Mouse (Mus musculus) heart, postnatal 0 days (tissue): ENCODE results near the gene Cep85l. TPM values are rescaled to one million over a fixed set of nuclear protein-coding genes. Genes with fewer than 3 reads are reported as not detected.

ENCODE experiments used
- ATAC-seq: fragments of 200-750 bp; cut with Nextera tagmentation; 2 replicates; pipeline ENCODE4 v1.8.0; 2017; ENCODE audit warnings: low read depth, moderate number of reproducible peaks, moderate library complexity; ENCODE audit not compliant: insufficient read depth
- DNase-seq: peaks from one replicate; pipeline ENCODE4 v3.0.0-alpha.2; 2016; ENCODE audit warnings: low spot score
- H3K27ac ChIP-seq: fragments of 300-500 bp; sonication (generic); 2 replicates; pipeline ENCODE4 v1.5.1; 2014; ENCODE audit warnings: low read depth, mild to moderate bottlenecking
- H3K27me3 ChIP-seq: fragments of 300-500 bp; sonication (generic); 2 replicates; pipeline ENCODE4 v1.6.1; 2014; ENCODE audit warnings: low read length, mixed read lengths; ENCODE audit not compliant: control insufficient read depth, insufficient read depth
- H3K36me3 ChIP-seq: fragments of 300-500 bp; sonication (generic); replicated peaks from 2 replicates; pipeline ENCODE4 v1.6.1; 2014; ENCODE audit warnings: low read length, mixed read lengths; ENCODE audit not compliant: control insufficient read depth, insufficient read depth
- H3K4me1 ChIP-seq: fragments of 300-500 bp; sonication (generic); 2 replicates; pipeline ENCODE4 v1.6.1; 2014; ENCODE audit warnings: antibody characterized with exemption; ENCODE audit not compliant: control insufficient read depth, insufficient read depth
- H3K4me2 ChIP-seq: fragments of 300-500 bp; sonication (generic); 2 replicates; pipeline ENCODE4 v1.6.1; 2014; ENCODE audit warnings: low read depth, mild to moderate bottlenecking, low read length, moderate library complexity
- H3K4me3 ChIP-seq: fragments of 300-500 bp; sonication (generic); 2 replicates; pipeline ENCODE4 v1.5.1; 2014; ENCODE audit warnings: low read depth, low read length
- H3K9ac ChIP-seq: fragments of 300-500 bp; sonication (generic); replicated peaks from 2 replicates; pipeline ENCODE4 v1.6.1; 2014; ENCODE audit warnings: low read depth, low read length, mixed read lengths
- H3K9me3 ChIP-seq: fragments of 300-500 bp; sonication (generic); replicated peaks from 2 replicates; pipeline ENCODE4 v1.6.1; 2016; ENCODE audit warnings: low read length; ENCODE audit not compliant: control insufficient read depth
- CTCF ChIP-seq: IDR thresholded peaks from 2 replicates; pipeline ENCODE4 v1.5.1; 2016; ENCODE audit warnings: antibody characterized with exemption, control low read depth, low read depth
- EP300 ChIP-seq: IDR thresholded peaks from 2 replicates; pipeline ENCODE4 v1.6.1; 2016; ENCODE audit warnings: antibody characterized with exemption, low read depth
- WGBS: fragments of 180-500 bp; shearing (Covaris S2); extraction: QIAGEN DNeasy Blood & Tissue Kit; methylation state at CpG from one replicate; pipeline ENCODE4 v1.1.7; 2014; 5-methylcytosine and 5-hydroxymethylcytosine counted together
- polyA plus RNA-seq: library from polyadenylated mRNA; unstranded; fragments of >200 nt; fragmentation: Nextera tagmentation; extraction: Ambion mirVana; gene quantifications from 2 replicates; pipeline ENCODE4 v1.2.1, GENCODE M21; 2015
- total RNA-seq: library from RNA; depleted of rRNA; stranded (reverse); fragments of >200 nt; gene quantifications from 2 replicates; pipeline ENCODE4 v1.2.3, GENCODE M21; 2014; ENCODE audit warnings: low replicate concordance; rRNA removed

Cep85l gene
- 17.6 and 21.2 TPM in 2 replicates for total RNA-seq
- polyA plus RNA-seq = 3.3 and 4.1 TPM in 2 replicates

- Histone ChIP-seq H3K27ac (peak within 1 kb of the TSS; percentile 98), H3K4me3 (peak within 1 kb of the TSS; percentile 94), H3K27me3 (no peaks in the 10 kb centered on the region), H3K9me3 (no peaks in the 10 kb centered on the region), H3K4me2 (peak within 1 kb of the TSS; percentile 82), H3K9ac (peak within 1 kb of the TSS; percentile 99), H3K4me1 (peaks cover 19% of the 10 kb centered on the region), H3K36me3 (no peaks in the 10 kb centered on the region)
- peak; percentile 91 for DNase-seq
- under 1% methylated on average over 29 of the region's 31 CpGs for WGBS
- TF ChIP-seq EP300 = no peak
- no peak for TF ChIP-seq CTCF
- peak; percentile 99 for ATAC-seq
These were observed at the start of gene Cep85l for GRCm38 (mm10) chr10:53379709-53380106. Gene Cep85l (minus strand): TSS chr10:53379947.

- H3K9ac ChIP-seq = no peak overlapping the region
- no peak overlapping the region for H3K4me2 ChIP-seq
- ATAC-seq = peak; percentile 91
- peak overlapping the region; percentile 19; the same call in 1 of the 2 replicates for H3K27ac ChIP-seq
- no peaks in the 10 kb centered on the region for H3K36me3 ChIP-seq
- no peaks in the 10 kb centered on the region for H3K27me3 ChIP-seq
- H3K4me1 ChIP-seq = peaks cover 29% of the 10 kb centered on the region
- DNase-seq = peak; percentile 78
- TF ChIP-seq EP300 (no peak), CTCF (no peak)
- H3K4me3 ChIP-seq = no peak overlapping the region
- 27% methylated on average over 7 of the region's 7 CpGs for WGBS
- H3K9me3 ChIP-seq = no peaks in the 10 kb centered on the region
These were observed 49.1 kb upstream of the Cep85l start for GRCm38 (mm10) chr10:53428695-53429447.

GRCm38 (mm10) chr10:53426524-53426923 lies 46.8 kb upstream of the Cep85l start:
- no peak for TF ChIP-seq CTCF
- TF ChIP-seq EP300 = no peak
- Histone ChIP-seq H3K27ac (no peak overlapping the region), H3K9me3 (no peaks in the 10 kb centered on the region), H3K9ac (no peak overlapping the region), H3K27me3 (no peaks in the 10 kb centered on the region), H3K4me1 (peaks cover 38% of the 10 kb centered on the region), H3K4me2 (no peak overlapping the region), H3K4me3 (no peak overlapping the region), H3K36me3 (no peaks in the 10 kb centered on the region)
- DNase-seq = no peak
- no peak for ATAC-seq
- WGBS = 90% methylated on average over 2 of the region's 2 CpGs

- TF ChIP-seq EP300 (no peak), CTCF (no peak)
- Histone ChIP-seq H3K9me3 (no peaks in the 10 kb centered on the region), H3K9ac (no peak overlapping the region), H3K4me3 (no peak overlapping the region), H3K4me2 (no peak overlapping the region), H3K27me3 (no peaks in the 10 kb centered on the region), H3K36me3 (no peaks in the 10 kb centered on the region), H3K4me1 (peaks cover 22% of the 10 kb centered on the region; the same call in 1 of the 2 replicates), H3K27ac (no peak overlapping the region)
- DNase-seq (no peak), ATAC-seq (no peak)
- WGBS = 94% methylated on average over 1 of the region's 1 CpGs
These were observed 43.3 kb upstream of the Cep85l start for GRCm38 (mm10) chr10:53423091-53423490.

- Histone ChIP-seq H3K9ac (no peak overlapping the region), H3K4me3 (no peak overlapping the region), H3K27me3 (no peaks in the 10 kb centered on the region), H3K9me3 (no peaks in the 10 kb centered on the region), H3K36me3 (no peaks in the 10 kb centered on the region), H3K27ac (peak overlapping the region; percentile 59), H3K4me2 (no peak overlapping the region), H3K4me1 (peaks cover 22% of the 10 kb centered on the region; the same call in 1 of the 2 replicates)
- no peak for TF ChIP-seq CTCF
- TF ChIP-seq EP300 = no peak
- WGBS = 2% methylated on average over 1 of the region's 1 CpGs
- DNase-seq = no peak
- ATAC-seq = no peak
These were observed 42.5 kb upstream of the Cep85l start for GRCm38 (mm10) chr10:53422206-53422605.
